Mouse (Mus musculus): ENCODE measurements at regions not wholly inside any gene's neighbourhood (a gene's known extent, or its start where the extent isn't known, plus 50 kb on each side); places are given as distances from the start of the nearest gene placed in this dataset.

DNA sequence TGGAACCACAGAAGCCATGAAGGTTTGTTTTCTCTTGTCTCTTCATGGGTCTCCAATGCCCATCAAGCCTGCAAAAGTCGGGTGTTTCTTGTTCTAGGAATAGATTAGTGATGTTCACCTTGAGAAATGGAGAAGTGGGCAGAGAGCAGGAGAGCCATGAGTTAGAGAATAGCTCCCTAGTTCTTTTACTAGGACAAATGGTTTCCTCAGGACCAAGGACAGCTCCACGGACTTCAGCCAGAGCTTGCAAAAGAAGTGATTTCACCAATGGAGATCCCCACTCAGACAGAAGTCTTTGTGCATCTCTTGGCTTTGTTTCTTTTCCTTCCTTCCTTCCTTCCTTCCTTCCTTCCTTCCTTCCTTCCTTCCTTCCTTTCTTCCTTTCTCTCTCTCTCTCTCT lies 166.3 kb upstream of the 1700012A03Rik start:
- TF ChIP-seq CTCF (IDR thresholded peaks at IDR 0.05; ENCODE audit: control insufficient read depth, insufficient read depth, low read length): no peak
- TF ChIP-seq POLR2A (IDR thresholded peaks at IDR 0.05; ENCODE audit: borderline replicate concordance, control insufficient read depth, low read depth, low read length): no peak

All from bone marrow, adult 2 months (tissue).